Comparison of ENCODE assay signal across 23 mouse cellular contexts in the genomic region with DNA sequence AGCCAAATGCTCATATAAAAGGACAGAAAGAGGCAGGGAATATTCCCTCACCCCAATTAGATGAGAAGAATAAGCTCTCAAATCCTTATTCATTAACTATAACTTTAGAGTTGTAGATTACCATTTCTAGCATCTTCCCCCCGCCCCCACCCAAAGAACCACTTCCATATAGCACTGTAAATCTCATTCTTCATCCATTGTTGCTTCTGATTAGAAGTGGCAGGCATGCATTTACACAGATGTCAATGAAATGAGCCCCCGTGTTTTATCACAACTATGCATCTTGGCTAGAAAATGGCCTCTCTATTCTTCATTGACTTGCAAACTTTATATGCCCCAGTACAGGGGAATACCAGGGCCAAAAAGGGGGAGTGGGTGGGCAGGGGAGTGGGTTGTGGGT.
DNase-seq lines count a peak whose midpoint lies in the region; ATAC-seq and TF ChIP-seq lines count a peak whose summit lies in the region.
"Had no signal": no experiment of that assay in that cellular context is flagged by ENCODE, and none has a peak within 500 bp of the region (broad histone marks: within the 10 kb centered on the region; RNA-seq: fewer than 3 reads in every experiment).

No protein-coding gene starts in this region.

- 41% methylated on average over 2 of the region's 2 CpGs for WGBS in midbrain, embryonic 14.5 days
- 88% methylated on average over 2 of the region's 2 CpGs for WGBS in midbrain, embryonic 10.5 days

- no peak overlapping the region for H3K4me3 ChIP-seq in midbrain, embryonic 14.5 days (replicated peaks; ENCODE audit: low read depth, low read length)
- H3K4me3 ChIP-seq in midbrain, embryonic 10.5 days: no peak overlapping the region

- H3K4me1 ChIP-seq in midbrain, embryonic 14.5 days (ENCODE audit: control insufficient read depth, insufficient read depth, low read length): no peaks in the 10 kb centered on the region
- no peaks in the 10 kb centered on the region for H3K4me1 ChIP-seq in midbrain, embryonic 10.5 days

- no peaks in the 10 kb centered on the region for H3K27me3 ChIP-seq in midbrain, embryonic 14.5 days (ENCODE audit: control insufficient read depth, insufficient read depth, low read length)
- H3K27me3 ChIP-seq in midbrain, embryonic 10.5 days (ENCODE audit: low read depth, poor library complexity, severe bottlenecking): no peaks in the 10 kb centered on the region
- H3K27me3 ChIP-seq: CH12.LX, Patski had no signal

- no peak overlapping the region for H3K4me2 ChIP-seq in midbrain, embryonic 14.5 days (ENCODE audit: low read length)

- no peaks in the 10 kb centered on the region for H3K36me3 ChIP-seq in midbrain, embryonic 14.5 days (ENCODE audit: control insufficient read depth, insufficient read depth, low read length)
- H3K36me3 ChIP-seq in midbrain, embryonic 10.5 days: no peaks in the 10 kb centered on the region
- H3K36me3 ChIP-seq: G1E had no signal

- TF ChIP-seq POLR2A in brain, embryonic 14.5 days (IDR thresholded peaks at IDR 0.05; ENCODE audit: borderline replicate concordance, extremely low read depth, insufficient read depth, insufficient read length, poor library complexity, severe bottlenecking): no peak

- no peak; the same call in 1 of the 2 replicates for ATAC-seq in midbrain, embryonic 14.5 days (ENCODE audit: low FRiP score, low TSS enrichment)
- ATAC-seq: activated CD4-positive, CD25-positive, alpha-beta regulatory T cell, adult 4 months; CD4-positive, CD25-positive, alpha-beta regulatory T cell, adult 4 months; Patski had no signal

- no peak overlapping the region for H3K27ac ChIP-seq in midbrain, embryonic 14.5 days (replicated peaks; ENCODE audit: low read depth, low read length)
- no peak overlapping the region for H3K27ac ChIP-seq in midbrain, embryonic 10.5 days (replicated peaks)

- H3K9ac ChIP-seq in midbrain, embryonic 14.5 days (replicated peaks; ENCODE audit: low read length): no peak overlapping the region

- DNase-seq in midbrain, embryonic 14.5 days: peak; percentile 35
- DNase-seq in midbrain, embryonic 10.5 days (ENCODE audit: low spot score): no peak
- DNase-seq in brain, embryonic 14.5 days (ENCODE audit: low read depth): peak; percentile 19
- DNase-seq in retina, embryonic 14.5 days (ENCODE audit: low spot score): peak; percentile 51
- peak; percentile 52 for DNase-seq in retina, postnatal 1 day
- no peak for DNase-seq in kidney, adult 18-20 months
- DNase-seq in layer of hippocampus, postnatal 25 days (ENCODE audit: extremely low spot score in 1 of 2, low spot score in 1 of 2): no peak
- no peak for DNase-seq in heart, adult 18-20 months
- DNase-seq: adrenal gland, adult 2 months; adrenal gland, adult 8-10 months; adrenal gland, postnatal 10 days; adrenal gland, postnatal 14 days; adrenal gland, postnatal 25 days; adrenal gland, postnatal 36 days; B cell, adult 2 months; cerebellum, adult 11 months; cerebellum, adult 11-12 months; cerebellum, adult 18-20 months had no signal

- no peak for TF ChIP-seq CTCF in brain, embryonic 14.5 days (IDR thresholded peaks at IDR 0.05; ENCODE audit: borderline replicate concordance, extremely low read depth, insufficient read depth, insufficient read length)

- no peaks in the 10 kb centered on the region for H3K9me3 ChIP-seq in midbrain, embryonic 14.5 days (ENCODE audit: control insufficient read depth, low read length)
- no peaks in the 10 kb centered on the region for H3K9me3 ChIP-seq in midbrain, embryonic 10.5 days (replicated peaks)
- H3K9me3 ChIP-seq: G1E had no signal

Comparison
In these comparisons a context has a peak if more than half of its experiments do, and no peak if none do; other contexts are left out.
1. DNase-seq: peak in midbrain, embryonic 14.5 days (single experiment), brain, embryonic 14.5 days (single experiment), retina, embryonic 14.5 days (single experiment) and retina, postnatal 1 day (single experiment); none in midbrain, embryonic 10.5 days (single experiment), kidney, adult 18-20 months (single experiment), layer of hippocampus, postnatal 25 days (0 of 2) and heart, adult 18-20 months (0 of 2).